Mouse (Mus musculus) kidney, postnatal 14 days (tissue): ENCODE results near the gene Mccc2.
A peak's percentile ranks its signal among the peaks of the same experiment; 100 is the strongest.

Experiments
- DNase-seq: peaks from one replicate; pipeline ENCODE4 v3.0.0; 2022; ENCODE audit warnings: mixed read lengths

Mccc2 gene

DNA sequence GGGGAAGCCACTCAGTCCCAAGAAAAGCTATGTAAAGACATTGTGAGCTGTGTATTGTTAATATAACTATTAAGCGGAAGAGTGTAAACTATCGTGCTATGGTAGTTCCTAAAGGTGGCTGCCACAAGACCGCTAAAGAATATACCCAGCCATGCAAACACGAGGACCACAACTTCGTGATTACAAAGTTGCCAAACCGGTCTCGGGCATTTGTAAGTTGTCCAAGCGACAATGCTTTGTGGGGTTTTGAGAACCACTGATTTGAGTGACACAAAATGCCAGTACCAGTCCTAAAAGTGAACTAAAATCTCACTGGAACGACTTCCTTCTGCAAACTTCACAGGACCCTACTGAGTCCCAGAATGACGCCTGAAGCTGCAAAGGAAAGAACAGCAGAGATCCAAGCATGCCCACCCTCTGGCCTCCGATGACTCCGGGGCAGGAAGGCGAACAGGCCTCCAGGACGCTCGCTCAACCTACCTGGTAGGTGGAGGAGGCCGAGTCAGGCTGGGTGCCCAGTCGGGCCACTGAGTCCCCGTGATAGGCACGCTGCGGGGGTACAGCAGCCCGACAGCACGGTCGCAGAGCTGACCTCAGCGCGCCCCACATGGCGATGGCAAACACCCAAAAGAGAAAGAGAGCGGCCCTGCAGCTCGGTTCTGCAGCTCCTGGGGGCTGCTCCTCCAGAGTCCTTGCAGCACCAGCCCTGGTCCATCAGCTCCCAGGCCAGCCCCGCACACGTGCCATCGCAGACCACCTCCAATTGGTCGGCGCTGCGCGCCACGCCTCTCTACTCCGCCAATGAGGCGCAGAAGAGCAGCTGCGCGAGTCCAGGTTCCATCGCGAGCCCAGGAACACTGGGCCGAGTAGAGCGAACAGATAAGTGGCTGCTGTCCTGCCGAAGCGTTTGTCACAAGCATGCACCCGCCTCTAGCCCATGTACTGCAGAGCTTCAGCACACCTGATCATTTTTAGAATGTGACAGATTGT lies at the start of gene Mccc2:
Mccc2 (minus strand) TSS at position 734 of the 990 bp plus-strand sequence.
- peak; percentile 93 for DNase-seq

DNA sequence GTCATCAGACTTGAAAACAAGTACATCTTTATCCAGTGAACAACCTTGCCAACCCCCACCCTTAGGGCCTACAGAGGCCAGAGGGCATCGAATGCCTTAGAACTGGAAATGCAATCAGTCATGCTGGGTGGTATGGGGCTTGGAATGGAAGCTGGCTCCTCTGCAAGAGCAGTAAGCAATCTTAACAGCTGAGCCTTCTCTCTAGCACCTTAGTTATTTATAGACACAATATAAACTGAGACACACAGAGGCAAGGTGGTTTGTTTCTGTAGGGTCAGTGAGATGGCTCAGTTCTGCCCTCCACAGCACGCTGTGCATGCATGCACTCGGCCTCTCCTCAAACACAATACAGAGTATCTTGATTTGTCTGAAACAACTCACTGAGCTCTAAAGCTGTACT lies 48.5 kb upstream of the Mccc2 start:
- DNase-seq: no peak

DNA sequence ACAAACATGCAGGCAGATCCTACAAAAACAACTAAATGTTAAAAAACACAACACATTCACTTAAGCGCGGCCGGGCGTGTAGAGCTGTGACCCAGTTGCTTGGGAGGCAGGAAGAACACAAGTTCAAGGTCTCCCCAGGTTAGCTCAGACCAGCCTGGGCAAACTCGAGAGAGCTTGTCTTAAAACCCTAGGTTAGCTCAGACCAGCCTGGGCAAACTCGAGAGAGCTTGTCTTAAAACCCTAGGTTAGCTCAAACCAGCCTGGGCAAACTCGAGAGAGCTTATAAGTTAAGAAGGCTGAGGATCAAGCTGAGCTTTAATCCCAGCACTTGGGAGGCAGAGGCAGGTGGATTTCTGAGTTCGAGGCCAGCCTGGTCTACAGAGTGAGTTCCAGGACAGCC lies 42.3 kb upstream of the Mccc2 start:
- DNase-seq: peak; percentile 10

DNA sequence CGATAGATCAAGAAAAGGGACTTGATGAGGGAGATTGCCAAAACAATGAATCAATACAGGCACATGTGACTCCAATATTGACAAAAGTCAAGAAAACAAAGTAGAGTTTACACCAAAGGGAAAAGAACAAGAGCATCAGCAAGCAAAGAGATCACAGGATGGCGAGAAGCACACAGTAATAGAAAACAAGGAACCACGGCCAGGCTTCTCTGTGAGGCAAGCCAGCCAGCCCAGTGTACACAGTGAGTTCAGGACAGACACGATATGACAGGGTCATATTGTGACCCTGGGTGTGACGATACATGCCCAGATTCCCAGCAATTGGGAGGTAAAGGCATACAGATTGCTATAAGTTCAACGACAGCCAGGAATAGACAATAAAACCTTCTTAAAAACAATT lies 10.6 kb upstream of the Mccc2 start:
- DNase-seq: no peak

DNA sequence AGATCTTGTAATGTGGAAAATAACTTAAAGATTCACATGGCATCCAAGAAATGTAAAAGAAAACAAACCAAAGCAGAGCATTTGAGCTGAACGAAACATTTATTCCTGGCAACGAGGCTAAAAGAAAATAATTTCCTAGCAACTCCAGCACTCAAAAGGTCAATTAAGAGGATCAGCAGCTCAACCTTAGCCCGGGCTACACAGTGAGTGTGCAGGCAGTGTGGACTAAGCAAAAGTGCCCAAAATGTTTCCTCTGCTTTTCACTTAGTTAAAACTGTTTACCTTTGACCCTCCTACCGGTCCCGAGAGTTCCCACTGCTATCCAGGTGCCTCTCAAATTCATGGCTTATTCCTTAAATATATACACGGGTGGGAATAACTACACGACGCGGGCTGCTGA lies 1.5 kb upstream of the Mccc2 start:
- DNase-seq: peak; percentile 6

DNA sequence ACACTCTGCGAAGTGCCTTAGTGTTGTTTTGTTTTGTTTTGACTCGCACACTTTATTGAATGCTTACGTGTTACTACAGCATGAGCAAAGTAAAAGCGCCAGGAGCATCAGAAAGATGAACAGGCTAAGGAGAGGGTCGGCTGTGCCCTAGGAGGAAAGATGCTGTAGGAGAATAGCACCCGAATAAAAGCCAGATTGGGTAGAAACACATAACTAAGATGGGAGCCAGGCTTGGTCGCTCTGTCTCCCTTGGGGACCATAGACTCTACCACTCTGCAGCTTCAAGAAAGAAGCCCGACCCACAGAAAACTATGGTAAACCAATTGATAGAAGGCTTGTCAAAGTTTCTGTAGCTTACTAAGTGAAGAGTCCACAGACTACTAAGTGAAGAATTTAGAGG lies 498 bp upstream of the Mccc2 start:
- DNase-seq: peak; percentile 8

DNA sequence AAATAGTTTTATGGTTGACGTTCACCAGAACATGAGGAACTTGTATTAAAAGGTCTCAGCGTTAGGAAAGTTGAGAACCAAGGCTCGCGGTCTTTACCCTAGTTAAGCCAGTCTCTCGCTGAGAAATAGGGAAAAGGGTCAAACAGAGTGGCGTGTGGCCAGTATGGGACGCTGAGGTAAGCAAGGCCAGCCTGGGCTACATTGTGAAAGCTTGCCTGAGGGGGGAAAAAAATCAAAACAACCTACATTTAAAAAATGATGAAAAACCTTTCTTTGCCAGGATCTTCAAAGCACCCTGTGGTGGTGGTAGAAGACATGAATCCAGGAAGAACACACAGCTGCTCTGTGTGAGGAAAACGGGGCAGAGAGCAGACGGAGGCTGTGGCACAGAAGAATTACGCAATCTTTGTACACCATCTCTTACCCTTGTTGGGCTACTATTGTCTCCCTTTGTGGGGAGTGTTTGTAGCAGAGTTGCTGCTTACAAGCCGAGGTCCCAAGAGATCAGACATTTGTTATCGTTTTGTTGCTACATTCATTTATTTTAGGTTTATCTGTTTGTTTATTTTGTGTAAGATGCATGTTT lies 9.4 kb downstream of the Mccc2 start:
- DNase-seq: no peak

DNA sequence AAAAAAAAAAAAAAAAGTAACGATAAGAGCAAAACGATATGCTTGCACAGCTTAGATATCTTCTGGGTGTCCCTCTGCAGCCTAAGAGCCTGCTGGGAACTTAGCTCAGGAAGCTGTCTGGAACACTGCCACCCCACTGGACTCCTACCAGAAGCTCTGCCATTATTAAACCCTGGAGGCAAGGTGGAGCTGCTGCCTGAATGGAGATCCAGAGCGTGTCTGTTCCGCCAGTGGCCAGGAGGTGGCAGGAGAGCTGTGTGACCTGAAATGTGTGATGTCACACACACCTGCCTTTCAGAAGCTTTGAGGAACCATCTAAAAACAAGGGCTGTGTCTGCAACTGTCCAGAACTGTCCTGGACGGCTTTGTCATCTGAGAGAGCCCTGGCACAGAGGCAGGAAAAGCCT lies 13.6 kb downstream of the Mccc2 start:
- peak; percentile 90 for DNase-seq

DNA sequence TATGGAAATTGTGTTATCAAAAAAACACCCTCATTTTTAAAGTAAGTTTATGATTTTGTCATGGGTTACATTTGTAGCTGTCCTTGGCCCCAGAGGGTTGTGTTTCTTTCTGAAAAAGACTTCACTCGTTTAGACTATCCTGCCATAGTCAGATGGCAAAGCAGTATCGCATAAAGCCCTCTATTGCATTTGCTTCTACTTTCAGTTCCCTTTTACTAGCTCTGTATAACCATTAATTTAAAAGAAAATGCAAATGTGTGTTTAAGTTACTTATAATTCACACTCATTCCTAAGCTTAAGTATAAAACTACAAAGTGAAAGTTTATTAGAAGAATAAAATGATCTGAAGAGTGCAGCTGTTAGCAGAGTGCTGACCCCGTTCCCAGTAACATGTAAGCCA lies 16.4 kb downstream of the Mccc2 start:
- no peak for DNase-seq

DNA sequence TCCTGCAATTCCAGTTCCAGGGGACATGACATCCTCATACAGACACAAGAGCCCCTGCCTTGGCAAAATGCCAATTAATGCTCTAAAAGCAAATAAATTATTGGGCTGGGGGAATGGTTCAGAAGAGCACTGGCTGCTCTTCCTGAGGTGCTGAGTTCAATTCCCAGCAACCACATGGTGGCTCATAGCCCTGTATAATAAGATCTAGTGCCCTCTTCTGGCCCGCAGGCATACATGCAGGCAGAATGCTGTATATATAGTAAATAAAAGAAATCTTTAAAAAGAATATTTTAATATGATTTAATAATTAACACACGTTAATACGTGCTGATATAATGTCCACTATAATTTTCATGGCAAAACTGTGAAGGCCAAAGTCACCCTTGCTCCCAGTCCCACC lies 17.3 kb downstream of the Mccc2 start:
- DNase-seq: no peak

DNA sequence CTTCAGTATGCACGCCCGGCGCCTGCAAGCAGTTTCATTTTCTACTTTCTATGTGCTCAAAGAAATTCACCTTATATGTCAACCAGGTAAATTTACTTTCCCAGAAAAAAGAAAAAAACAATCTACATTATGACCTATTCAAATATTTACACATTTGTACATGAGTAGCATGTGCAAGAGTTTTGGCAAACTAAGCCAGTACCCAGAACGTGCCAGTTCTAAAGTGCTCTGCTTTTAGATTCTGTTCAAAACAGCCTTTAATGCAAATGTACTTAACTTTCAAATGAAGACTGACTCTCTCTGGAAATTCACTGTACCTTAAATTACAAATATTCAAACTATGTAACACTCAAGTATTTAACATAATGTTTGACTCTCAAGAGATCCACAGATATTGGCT lies 25.8 kb downstream of the Mccc2 start:
- DNase-seq: no peak

DNA sequence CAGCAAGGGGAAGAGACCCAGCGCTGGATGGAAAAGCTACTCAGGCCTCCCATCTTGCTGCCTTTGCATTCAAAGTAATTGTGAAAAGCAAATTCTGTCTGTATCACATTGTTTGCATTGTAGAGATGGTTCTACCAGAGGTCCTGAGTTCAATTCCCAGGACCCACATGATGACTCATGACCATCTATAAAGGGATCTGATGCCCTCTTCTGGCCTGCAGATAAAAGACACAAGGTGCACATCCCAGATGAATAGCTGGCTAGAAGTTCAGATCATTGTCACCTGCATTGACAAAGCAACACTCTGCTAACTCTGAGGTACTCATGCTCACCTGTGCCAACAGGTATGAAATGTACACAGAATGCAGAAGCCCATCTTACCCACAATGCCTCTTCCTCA lies 32.1 kb downstream of the Mccc2 start:
- no peak for DNase-seq

DNA sequence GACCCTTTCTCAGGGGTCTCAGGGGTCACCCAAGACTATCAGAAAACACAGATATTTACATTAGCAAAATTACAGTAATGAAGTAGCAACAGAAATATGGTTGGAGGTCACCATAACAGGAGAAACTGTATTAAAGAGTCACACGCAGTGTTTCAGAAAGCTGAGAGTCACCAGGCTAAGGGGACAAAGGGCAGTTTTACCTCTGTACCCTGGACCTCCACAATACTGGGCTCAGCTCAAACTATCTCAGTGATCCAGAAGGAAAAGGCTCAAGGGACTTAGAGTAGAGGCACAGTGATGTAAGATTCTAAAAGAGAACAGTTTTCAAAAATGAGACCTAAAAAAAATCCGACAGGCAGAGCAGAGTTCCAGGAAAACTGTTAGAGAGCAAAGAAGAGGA lies 36.0 kb downstream of the Mccc2 start:
- DNase-seq: peak; percentile 14

DNA sequence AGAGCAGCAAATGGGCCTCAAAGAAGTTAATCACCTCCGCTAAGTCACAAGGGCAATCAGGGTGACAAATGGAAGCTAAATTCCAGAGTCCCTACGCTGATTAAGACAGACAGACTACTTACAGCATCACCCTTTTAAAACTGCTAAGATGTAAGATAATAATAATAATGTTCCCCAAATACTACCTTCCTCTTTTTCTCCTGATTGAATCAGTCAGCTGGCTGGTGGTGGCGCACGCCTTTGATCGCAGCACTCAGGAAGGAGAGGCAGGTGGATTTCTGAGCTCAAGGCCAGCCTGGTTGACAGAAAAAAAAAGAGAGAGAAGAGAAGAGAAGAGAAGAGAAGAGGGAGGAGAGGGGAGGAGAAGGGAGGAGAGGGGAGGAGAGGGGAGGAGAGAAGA lies 45.4 kb downstream of the Mccc2 start:
- DNase-seq: no peak

DNA sequence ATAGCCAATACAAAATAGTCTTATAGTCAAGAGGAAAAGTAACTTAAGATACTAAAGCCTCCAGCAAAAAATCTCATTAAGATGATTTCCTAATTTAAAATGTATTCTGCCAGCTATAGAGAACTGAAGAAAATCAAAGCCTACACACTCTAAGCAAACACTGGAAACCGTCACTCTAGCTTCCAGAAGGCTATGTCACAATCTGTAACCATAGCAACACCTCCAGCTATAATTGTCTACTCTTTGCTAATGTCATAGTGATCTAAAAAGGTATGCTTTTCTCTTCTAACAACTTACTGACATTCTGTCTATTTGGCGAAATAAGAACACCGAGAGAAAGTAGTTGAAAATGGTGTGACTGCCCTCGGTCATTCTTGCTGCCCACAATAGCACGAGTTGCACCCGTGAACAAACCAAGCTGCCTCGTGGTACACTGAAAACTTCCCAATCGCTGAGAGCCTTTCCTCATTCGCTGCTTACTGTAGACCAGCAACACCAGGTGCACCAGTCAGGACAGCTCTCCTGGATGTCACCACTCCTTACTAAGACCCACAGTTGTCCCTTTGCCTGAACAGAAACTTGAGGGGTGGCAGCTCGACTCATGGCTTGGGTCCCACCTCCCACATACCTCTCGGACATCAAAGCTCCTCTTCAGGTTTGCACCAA lies 48.3 kb downstream of the Mccc2 start:
- no peak for DNase-seq

DNA sequence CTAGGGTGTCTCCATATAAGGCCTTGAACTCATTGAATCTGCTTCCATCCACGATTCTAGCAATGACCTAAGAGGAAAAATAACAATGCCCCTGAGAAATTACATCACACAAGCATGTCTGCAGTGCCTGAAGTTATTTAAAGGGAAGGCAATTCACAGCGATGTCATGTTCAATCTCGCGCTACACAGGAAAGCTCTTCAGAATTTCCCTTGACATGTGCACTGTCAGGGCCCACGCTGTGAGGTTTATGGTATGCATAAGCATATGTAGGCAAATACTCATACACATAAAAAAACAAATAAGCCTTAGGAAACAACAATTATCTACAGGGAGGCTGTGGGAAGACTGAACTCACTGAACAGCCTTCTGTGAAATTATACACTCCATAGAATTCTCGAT lies 51.6 kb downstream of the Mccc2 start:
- DNase-seq: no peak

DNA sequence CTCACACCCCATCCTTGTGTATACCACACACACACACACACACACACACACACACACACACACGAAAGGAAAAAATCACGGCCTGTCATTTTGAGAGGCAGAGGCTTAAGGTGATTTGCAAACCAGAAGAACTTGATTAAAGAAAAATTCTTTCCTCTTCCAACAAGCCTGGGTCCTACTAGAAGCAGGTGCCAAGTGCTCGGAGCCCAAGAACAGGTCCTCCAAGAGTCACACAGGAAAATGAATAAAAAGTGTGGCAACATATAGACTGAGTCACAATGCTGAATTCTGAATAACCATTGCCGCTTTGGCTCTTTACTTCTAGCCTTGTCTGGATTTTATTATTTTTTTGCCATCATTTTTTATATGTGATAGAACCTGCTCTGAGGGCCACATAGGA lies 53.8 kb downstream of the Mccc2 start:
- no peak for DNase-seq

DNA sequence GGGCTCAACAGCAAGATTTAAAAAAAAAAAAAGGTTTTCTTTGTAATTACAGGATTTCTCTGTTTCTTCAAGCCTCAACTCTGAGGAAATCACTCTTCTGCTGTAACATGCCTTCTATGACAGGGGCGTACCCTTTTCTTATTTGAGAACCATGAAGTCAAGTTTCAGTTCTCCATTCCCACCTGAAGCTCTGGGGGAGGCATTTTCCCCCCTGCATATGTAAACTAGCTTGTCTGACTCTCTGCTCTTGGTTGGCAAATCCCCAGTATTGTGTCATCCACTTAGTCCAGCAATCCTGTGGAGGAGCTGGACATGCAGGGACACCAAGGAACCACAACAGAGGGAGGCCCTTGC lies 59.9 kb downstream of the Mccc2 start:
- no peak for DNase-seq

DNA sequence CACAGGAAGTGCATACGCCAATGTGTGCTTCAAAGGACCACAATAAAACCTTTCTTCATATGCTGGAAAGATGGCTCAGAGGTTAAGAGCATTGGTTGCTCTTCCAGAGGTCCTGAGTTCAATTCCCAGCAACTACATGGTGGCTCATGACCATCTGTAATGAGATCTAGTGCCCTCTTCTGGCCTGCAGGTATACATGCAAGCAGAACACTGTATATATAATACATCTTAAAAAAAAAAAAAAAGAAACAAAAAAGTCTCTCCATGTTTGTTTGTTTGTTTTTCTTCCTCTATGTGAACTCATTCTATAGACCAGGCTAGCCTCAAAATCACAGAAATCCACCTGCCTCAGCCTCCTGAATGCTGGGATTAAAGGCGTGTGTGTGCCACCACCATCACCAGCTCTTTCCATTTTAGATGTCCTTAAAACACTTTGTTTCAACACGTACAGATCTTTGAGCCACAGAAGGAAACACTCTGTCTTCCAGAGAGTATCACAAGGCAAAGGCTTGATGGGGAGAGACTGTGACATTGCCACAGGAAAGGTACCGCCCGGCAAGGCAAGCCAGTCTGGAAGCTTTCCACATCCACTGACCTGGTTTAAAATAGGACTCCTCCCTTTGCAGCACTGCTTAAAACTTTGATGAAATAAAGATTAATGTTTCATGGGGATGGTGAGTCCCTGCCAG lies 60.4 kb downstream of the Mccc2 start:
- no peak for DNase-seq

DNA sequence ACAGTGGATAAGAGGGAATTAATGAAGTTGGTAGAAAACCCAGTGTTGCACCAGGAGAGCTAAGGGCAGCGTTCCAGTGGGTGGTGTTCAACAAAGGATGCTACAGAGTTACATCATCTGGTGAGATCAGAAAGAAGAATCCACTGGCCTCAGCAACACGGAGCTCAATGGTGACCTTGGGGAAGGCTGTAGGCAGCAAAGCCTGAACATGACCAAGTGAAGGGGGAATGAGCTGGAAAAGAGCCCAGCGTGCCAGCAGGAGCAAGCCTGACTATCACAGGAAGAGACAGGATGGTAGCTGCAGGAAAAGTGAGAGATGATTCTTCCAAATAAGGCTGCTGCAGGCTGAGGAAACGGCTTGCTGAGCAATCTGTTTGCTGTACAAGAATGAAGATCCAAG lies 68.0 kb downstream of the Mccc2 start:
- no peak for DNase-seq

DNA sequence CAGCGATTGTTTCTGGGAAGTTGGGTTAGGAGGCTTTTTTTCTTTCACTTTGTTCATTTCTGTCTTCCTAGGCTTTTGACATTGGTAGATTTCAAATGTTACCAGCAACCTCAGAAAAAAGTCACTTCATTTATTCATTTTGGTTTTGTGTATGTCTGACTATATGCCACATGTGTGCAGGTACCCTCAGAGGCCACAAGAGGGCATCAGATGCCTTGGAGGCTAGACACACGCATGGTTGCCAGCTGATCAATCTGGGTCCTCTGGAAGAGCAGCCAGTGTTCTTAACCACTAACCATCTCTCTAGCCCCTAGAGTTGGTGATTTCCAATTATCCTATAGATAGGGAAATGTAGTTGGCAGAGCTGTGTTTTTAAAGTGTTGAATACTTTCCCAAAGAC lies 71.9 kb downstream of the Mccc2 start:
- no peak for DNase-seq

DNA sequence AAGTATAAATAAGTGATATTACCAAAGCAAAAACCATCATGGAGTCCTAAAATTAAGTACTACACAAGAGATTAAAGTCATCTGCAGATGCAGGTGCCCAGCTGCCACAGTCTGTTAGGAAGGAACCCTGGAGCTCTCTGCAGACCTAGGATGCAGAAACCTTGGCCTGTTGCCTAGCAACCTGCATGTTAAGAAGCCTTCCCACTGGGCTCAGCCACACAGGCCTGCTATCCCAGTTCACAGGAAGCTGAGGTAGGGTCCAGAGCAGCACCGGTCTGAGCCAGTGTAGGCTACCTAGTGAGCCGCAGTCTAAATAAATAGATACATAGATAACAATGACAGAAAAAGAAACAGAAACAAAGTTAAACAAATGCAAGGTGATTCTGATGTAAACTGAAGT lies 74.8 kb downstream of the Mccc2 start:
- no peak for DNase-seq

DNA sequence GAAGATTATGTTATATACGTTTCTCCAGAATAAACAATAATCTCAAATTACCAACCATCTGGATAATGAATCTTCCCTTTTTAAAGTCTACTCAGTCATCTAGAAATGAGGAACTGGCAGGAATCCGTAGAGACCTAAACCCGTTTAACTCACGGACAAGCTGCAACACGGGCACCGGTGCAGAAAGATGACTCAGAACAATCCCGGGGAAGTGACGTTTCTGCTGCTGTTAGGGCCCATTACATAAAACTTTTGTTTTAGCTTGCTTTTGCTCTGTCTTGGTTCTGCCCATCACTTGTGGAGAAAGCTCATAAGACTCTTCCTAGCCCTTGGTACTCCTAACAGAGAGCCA lies 76.1 kb downstream of the Mccc2 start:
- DNase-seq: no peak
